In the genomic region with DNA sequence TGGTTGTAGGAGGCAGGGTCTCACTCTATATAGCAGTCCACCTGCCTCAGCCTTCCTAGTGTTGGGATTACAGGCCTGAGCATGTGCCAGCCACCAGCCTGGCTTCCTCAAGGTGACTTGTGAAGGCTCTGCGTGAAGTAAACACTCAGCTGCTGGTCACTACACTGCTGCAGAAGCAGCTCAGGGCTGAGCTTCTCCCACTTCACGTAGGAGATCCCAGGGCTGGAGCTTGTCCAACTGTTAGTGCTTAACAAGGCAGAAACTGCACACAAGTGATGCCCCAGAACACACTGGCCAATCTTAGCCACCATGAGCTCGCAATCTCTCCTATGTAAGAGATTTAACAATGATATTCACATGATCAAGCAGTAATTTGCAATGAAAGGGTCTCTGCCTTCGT, we compare ENCODE assay signal across 28 mouse cellular contexts. TPM values are rescaled to one million over a fixed set of nuclear protein-coding genes. Genes with fewer than 3 reads are reported as not detected.
DNase-seq lines count a peak whose midpoint lies in the region; ATAC-seq and TF ChIP-seq lines count a peak whose summit lies in the region.
"Had no signal": no experiment of that assay in that cellular context is flagged by ENCODE, and none has a peak within 500 bp of the region (broad histone marks: within the 10 kb centered on the region; RNA-seq: fewer than 3 reads in every experiment).

No protein-coding gene starts in this region.

- no peaks in the 10 kb centered on the region for H3K9me3 ChIP-seq in hindbrain, postnatal 0 days (ENCODE audit: low read length)
- H3K9me3 ChIP-seq in hindbrain, embryonic 16.5 days (ENCODE audit: control insufficient read depth, low read length): no peaks in the 10 kb centered on the region
- H3K9me3 ChIP-seq: embryonic facial prominence, embryonic 13.5 days; heart, embryonic 10.5 days; heart, embryonic 15.5 days; kidney, embryonic 15.5 days; liver, embryonic 15.5 days; stomach, embryonic 15.5 days had no signal

- no peaks in the 10 kb centered on the region for H3K4me1 ChIP-seq in hindbrain, postnatal 0 days (ENCODE audit: insufficient read depth, low read length)
- H3K4me1 ChIP-seq in hindbrain, embryonic 16.5 days (ENCODE audit: control insufficient read depth, insufficient read depth, low read depth, low read length): no peaks in the 10 kb centered on the region
- H3K4me1 ChIP-seq: embryonic facial prominence, embryonic 13.5 days; heart, embryonic 10.5 days; heart, embryonic 15.5 days; stomach, embryonic 15.5 days had no signal

- no peak overlapping the region for H3K4me2 ChIP-seq in hindbrain, postnatal 0 days (ENCODE audit: low read depth, low read length)
- H3K4me2 ChIP-seq in hindbrain, embryonic 16.5 days (ENCODE audit: low read length): no peak overlapping the region
- H3K4me2 ChIP-seq: embryonic facial prominence, embryonic 13.5 days; heart, embryonic 15.5 days; hindbrain, embryonic 14.5 days; kidney, embryonic 15.5 days; liver, embryonic 15.5 days; lung, embryonic 14.5 days; stomach, embryonic 15.5 days had no signal

- peak; percentile 59 to 64 for DNase-seq in cerebellum, postnatal 10 days
- DNase-seq in cerebellum, adult 9-11 months: no peak
- DNase-seq in hindbrain, postnatal 0 days (ENCODE audit: low spot score): peak; percentile 58
- peak; percentile 18 for DNase-seq in retina, postnatal 1 day
- no peak for DNase-seq in retina, embryonic 14.5 days (ENCODE audit: low spot score)
- DNase-seq in gastrocnemius, postnatal 4 days (ENCODE audit: low spot score in 2 of 2): no peak
- DNase-seq: adrenal gland, postnatal 25 days; cerebellum, adult 18-20 months; heart, postnatal 36 days; kidney, adult 18-20 months; kidney, postnatal 25 days; liver; lung, embryonic 14.5 days; lung, postnatal 14 days; right cerebral cortex, postnatal 25 days had no signal

- 37% methylated on average over 4 of the region's 4 CpGs for WGBS in hindbrain, postnatal 0 days
- WGBS in hindbrain, embryonic 16.5 days: 43% methylated on average over 4 of the region's 4 CpGs

- no peak overlapping the region for H3K4me3 ChIP-seq in hindbrain, postnatal 0 days (ENCODE audit: low read length)
- H3K4me3 ChIP-seq in hindbrain, embryonic 16.5 days (ENCODE audit: low read length): no peak overlapping the region
- H3K4me3 ChIP-seq: embryonic facial prominence, embryonic 13.5 days; heart, embryonic 10.5 days; heart, embryonic 15.5 days; kidney, embryonic 15.5 days; left cerebral cortex, adult 2 months; liver, embryonic 15.5 days; stomach, embryonic 15.5 days had no signal

- TF ChIP-seq CTCF in hindbrain, postnatal 0 days (IDR thresholded peaks at IDR 0.05; ENCODE audit: low read depth): no peak

- H3K27me3 ChIP-seq in hindbrain, postnatal 0 days (ENCODE audit: insufficient read depth, low read length): no peaks in the 10 kb centered on the region
- H3K27me3 ChIP-seq in hindbrain, embryonic 16.5 days (replicated peaks; ENCODE audit: control insufficient read depth, insufficient read depth, low read length): no peaks in the 10 kb centered on the region
- H3K27me3 ChIP-seq: CH12.LX; embryonic facial prominence, embryonic 13.5 days; heart, embryonic 15.5 days; kidney, embryonic 15.5 days; liver, embryonic 15.5 days; stomach, embryonic 15.5 days had no signal

- no peak overlapping the region for H3K9ac ChIP-seq in hindbrain, postnatal 0 days (replicated peaks; ENCODE audit: low read length)
- H3K9ac ChIP-seq in hindbrain, embryonic 16.5 days (ENCODE audit: low read depth, low read length): no peak overlapping the region
- H3K9ac ChIP-seq: embryonic facial prominence, embryonic 13.5 days; heart, embryonic 15.5 days; hindbrain, embryonic 14.5 days; kidney, embryonic 15.5 days; liver, embryonic 15.5 days; lung, embryonic 14.5 days; stomach, embryonic 15.5 days had no signal

- H3K27ac ChIP-seq in hindbrain, postnatal 0 days: peak overlapping the region; percentile 36; the same call in 1 of the 2 replicates
- H3K27ac ChIP-seq in hindbrain, embryonic 16.5 days (ENCODE audit: low read depth, low read length): no peak overlapping the region
- H3K27ac ChIP-seq: embryonic facial prominence, embryonic 13.5 days; heart, embryonic 10.5 days; heart, embryonic 15.5 days; hindbrain, embryonic 14.5 days; kidney, embryonic 15.5 days; left cerebral cortex, adult 2 months; liver, embryonic 15.5 days; stomach, embryonic 15.5 days had no signal

- ATAC-seq in hindbrain, postnatal 0 days: peak; percentile 24; the same call in 1 of the 2 replicates
- ATAC-seq in hindbrain, embryonic 16.5 days: no peak
- ATAC-seq: forebrain, embryonic 16.5 days had no signal

- H3K36me3 ChIP-seq in hindbrain, postnatal 0 days (ENCODE audit: insufficient read depth, low read length): peaks cover 37% of the 10 kb centered on the region
- peaks cover 33% of the 10 kb centered on the region for H3K36me3 ChIP-seq in hindbrain, embryonic 16.5 days (ENCODE audit: control insufficient read depth, insufficient read depth, low read length)

RNA-seq across cellular contexts. Expression of gene Cc2d1b, which starts 15.0 kb away (rescaled TPM):
- 39.4 and 40.8 TPM in 2 replicates for total RNA-seq in hindbrain, postnatal 0 days (2014; rRNA removed)
- polyA plus RNA-seq in hindbrain, postnatal 0 days (2015; fragmentation: Nextera tagmentation; extraction: Ambion mirVana): 18.7 and 19.9 TPM in 2 replicates
- 16.7 and 19.7 TPM in 2 replicates for polyA plus RNA-seq in hindbrain, embryonic 16.5 days (2015; fragmentation: Nextera tagmentation; extraction: Ambion mirVana)
- 10 to 100 TPM; 30.0 to 33.1 TPM for total RNA-seq in gastrocnemius, postnatal 4 days (2021)

RNA-seq across cellular contexts. Expression of gene Orc1, which starts 55.5 kb away (rescaled TPM):
- 0.65 and 2.7 TPM in 2 replicates for total RNA-seq in hindbrain, postnatal 0 days (2014; rRNA removed)
- 1.3 and 1.8 TPM in 2 replicates for polyA plus RNA-seq in hindbrain, postnatal 0 days (2015; fragmentation: Nextera tagmentation; extraction: Ambion mirVana)
- polyA plus RNA-seq in hindbrain, embryonic 16.5 days (2015; fragmentation: Nextera tagmentation; extraction: Ambion mirVana): 1.5 and 2.2 TPM in 2 replicates
- total RNA-seq in gastrocnemius, postnatal 4 days (2021): 1 to 10 TPM; 1.4 to 2.0 TPM
- total RNA-seq: gastrocnemius, adult 8-10 months; left cerebral cortex, adult 2 months; left cerebral cortex, postnatal 36 days had no signal

RNA-seq across cellular contexts. Expression of gene Prpf38a, which starts 55.6 kb away (rescaled TPM):
- 14.8 and 19.9 TPM in 2 replicates for total RNA-seq in hindbrain, postnatal 0 days (2014; rRNA removed)
- polyA plus RNA-seq in hindbrain, postnatal 0 days (2015; fragmentation: Nextera tagmentation; extraction: Ambion mirVana): 59.6 and 65.6 TPM in 2 replicates
- polyA plus RNA-seq in hindbrain, embryonic 16.5 days (2015; fragmentation: Nextera tagmentation; extraction: Ambion mirVana): 70.4 and 75.2 TPM in 2 replicates
- total RNA-seq in gastrocnemius, postnatal 4 days (2021): 10 to 100 TPM; 35.5 to 39.3 TPM

Comparison
In these comparisons a context has a peak if more than half of its experiments do, and no peak if none do; other contexts are left out.
1. DNase-seq: peak in cerebellum, postnatal 10 days (2 of 2), hindbrain, postnatal 0 days (single experiment) and retina, postnatal 1 day (single experiment); none in cerebellum, adult 9-11 months (single experiment), retina, embryonic 14.5 days (single experiment) and gastrocnemius, postnatal 4 days (0 of 2).